ENCODE assay signal across 8 mouse cellular contexts in the genomic region with DNA sequence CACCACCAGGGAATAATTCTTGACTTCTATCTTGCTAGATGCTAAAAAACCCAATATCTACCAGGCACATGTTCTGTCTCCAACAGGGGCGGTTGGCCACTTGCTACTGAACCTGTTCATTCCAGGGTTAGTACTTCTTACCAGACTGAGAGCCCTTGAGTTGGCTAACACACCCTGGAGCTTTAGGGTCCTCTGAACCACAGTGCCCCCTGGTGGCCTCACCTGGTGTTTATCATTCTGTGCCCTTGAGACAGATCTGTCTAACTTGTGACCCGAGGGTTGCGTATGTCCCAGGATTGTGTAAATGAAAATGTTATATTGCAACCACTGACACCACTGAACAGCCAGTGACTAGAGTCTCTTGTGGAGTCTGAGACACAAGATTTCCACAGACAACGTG. TPM values are rescaled to one million over a fixed set of nuclear protein-coding genes. Genes with fewer than 3 reads are reported as not detected.
DNase-seq lines count a peak whose midpoint lies in the region; ATAC-seq and TF ChIP-seq lines count a peak whose summit lies in the region.

No protein-coding gene starts in this region.

- no peaks in the 10 kb centered on the region for H3K36me3 ChIP-seq in kidney, embryonic 16.5 days (ENCODE audit: insufficient read depth, low read length)
- no peaks in the 10 kb centered on the region for H3K36me3 ChIP-seq in embryonic facial prominence, embryonic 10.5 days (replicated peaks)
- H3K36me3 ChIP-seq in limb, embryonic 14.5 days (ENCODE audit: control insufficient read depth, insufficient read depth, low read length), result no peaks in the 10 kb centered on the region

- no peak for TF ChIP-seq POLR2A in limb, embryonic 14.5 days (IDR thresholded peaks at IDR 0.05; ENCODE audit: borderline replicate concordance, extremely low read depth, insufficient read depth, insufficient read length)

- peak; percentile 51 for DNase-seq in kidney, adult 18-20 months
- DNase-seq in adrenal gland, postnatal 14 days, result peak; percentile 85
- DNase-seq in embryonic facial prominence, embryonic 10.5 days (ENCODE audit: low spot score), result peak; percentile 76
- peak; percentile 49 for DNase-seq in hindlimb bud, embryonic 11.5 days (ENCODE audit: extremely low spot score, low read depth, low spot score)
- DNase-seq in limb, embryonic 14.5 days (ENCODE audit: low spot score), result peak; percentile 22
- peak; percentile 83 for DNase-seq in retina, embryonic 14.5 days (ENCODE audit: low spot score)
- DNase-seq in thymus, postnatal 36 days, result peak; percentile 78 to 84

- no peak overlapping the region for H3K9ac ChIP-seq in kidney, embryonic 16.5 days (replicated peaks; ENCODE audit: low read length)
- no peak overlapping the region for H3K9ac ChIP-seq in limb, embryonic 14.5 days (ENCODE audit: low read depth, low read length, severe bottlenecking)

- no peak overlapping the region for H3K4me3 ChIP-seq in kidney, embryonic 16.5 days (ENCODE audit: low read length)
- H3K4me3 ChIP-seq in embryonic facial prominence, embryonic 10.5 days, result no peak overlapping the region
- no peak overlapping the region for H3K4me3 ChIP-seq in limb, embryonic 14.5 days (replicated peaks; ENCODE audit: low read length)

- no peaks in the 10 kb centered on the region for H3K9me3 ChIP-seq in kidney, embryonic 16.5 days (ENCODE audit: low read length)
- no peaks in the 10 kb centered on the region for H3K9me3 ChIP-seq in embryonic facial prominence, embryonic 10.5 days
- no peaks in the 10 kb centered on the region for H3K9me3 ChIP-seq in limb, embryonic 14.5 days (ENCODE audit: control insufficient read depth, low read length)

- H3K27ac ChIP-seq in kidney, embryonic 16.5 days (ENCODE audit: low read length), result no peak overlapping the region
- H3K27ac ChIP-seq in embryonic facial prominence, embryonic 10.5 days (replicated peaks), result no peak overlapping the region
- H3K27ac ChIP-seq in limb, embryonic 14.5 days (replicated peaks; ENCODE audit: low read depth, low read length), result no peak overlapping the region

- H3K4me2 ChIP-seq in kidney, embryonic 16.5 days (replicated peaks; ENCODE audit: low read depth, low read length), result no peak overlapping the region
- H3K4me2 ChIP-seq in limb, embryonic 14.5 days (replicated peaks; ENCODE audit: low read depth, low read length, severe bottlenecking), result no peak overlapping the region

- ATAC-seq in kidney, embryonic 16.5 days (ENCODE audit: low FRiP score, low TSS enrichment), result no peak
- no peak for ATAC-seq in limb, embryonic 14.5 days (ENCODE audit: low FRiP score, low read depth)

- 43% methylated on average over 4 of the region's 4 CpGs for WGBS in kidney, embryonic 16.5 days
- 62% methylated on average over 4 of the region's 4 CpGs for WGBS in embryonic facial prominence, embryonic 10.5 days
- 59% methylated on average over 4 of the region's 4 CpGs for WGBS in limb, embryonic 14.5 days

- H3K4me1 ChIP-seq in kidney, embryonic 16.5 days (ENCODE audit: insufficient read depth, low read length), result no peaks in the 10 kb centered on the region
- no peaks in the 10 kb centered on the region for H3K4me1 ChIP-seq in embryonic facial prominence, embryonic 10.5 days
- H3K4me1 ChIP-seq in limb, embryonic 14.5 days (ENCODE audit: control insufficient read depth, insufficient read depth, low read length), result no peaks in the 10 kb centered on the region

- H3K27me3 ChIP-seq in kidney, embryonic 16.5 days (ENCODE audit: insufficient read depth, low read length), result no peaks in the 10 kb centered on the region
- H3K27me3 ChIP-seq in embryonic facial prominence, embryonic 10.5 days (replicated peaks; ENCODE audit: low read depth, poor library complexity, severe bottlenecking), result 0 out of 2 replicates have a peak, but pooled peaks cover 3% of the 10 kb centered on the region
- H3K27me3 ChIP-seq in limb, embryonic 14.5 days (ENCODE audit: control insufficient read depth, insufficient read depth, low read length), result no peaks in the 10 kb centered on the region

RNA-seq across cellular contexts. Expression of gene Syk, which starts 41.1 kb away (rescaled TPM):
- polyA plus RNA-seq in kidney, embryonic 16.5 days (2015; fragmentation: Nextera tagmentation; extraction: Ambion mirVana), result 7.5 and 7.6 TPM in 2 replicates
- total RNA-seq in adrenal gland, postnatal 14 days (2021), result 5.7 and 17.9 TPM in 2 replicates
- 2.2 and 2.8 TPM in 2 replicates for polyA plus RNA-seq in embryonic facial prominence, embryonic 10.5 days (2016; fragmentation: Nextera tagmentation; extraction: Ambion mirVana)
- 3.0 and 3.3 TPM in 2 replicates for polyA plus RNA-seq in limb, embryonic 14.5 days (2012; rRNA removed)
- 3.5 and 3.6 TPM in 2 replicates for polyA plus RNA-seq in limb, embryonic 14.5 days (2014; fragmentation: Nextera tagmentation; extraction: Ambion mirVana)

Comparison
In these comparisons a context has a peak if more than half of its experiments do, and no peak if none do; other contexts are left out.
1. DNase-seq: peak in every context shown above with its lines; median percentile 85 in adrenal gland, postnatal 14 days; 83 in retina, embryonic 14.5 days; 81 in thymus, postnatal 36 days; 76 in embryonic facial prominence, embryonic 10.5 days; 51 in kidney, adult 18-20 months; 49 in hindlimb bud, embryonic 11.5 days; 22 in limb, embryonic 14.5 days.